Mouse (Mus musculus) olfactory bulb, adult 2 months (tissue): ENCODE results near the gene Mgat1.

Experiments
- CTCF ChIP-seq: fragments of 200-500 bp; IDR thresholded peaks from 2 replicates; pipeline ENCODE4 v1.5.1; 2012; ENCODE audit warnings: low read depth, mild to moderate bottlenecking, low read length, moderate library complexity; ENCODE audit not compliant: insufficient read depth
- POLR2A ChIP-seq: fragments of 200-500 bp; IDR thresholded peaks from 2 replicates; pipeline ENCODE4 v1.6.1; 2012; ENCODE audit warnings: mild to moderate bottlenecking, low read depth, low read length, moderate library complexity; ENCODE audit not compliant: insufficient read depth

GRCm38 (mm10) chr11:49269761-49270160, 25.8 kb downstream of the Mgat1 start:
- TF ChIP-seq POLR2A (no peak), CTCF (no peak)
